Mouse (Mus musculus) kidney, postnatal 4 days (tissue): ENCODE results near the gene Thy1.
A peak's percentile ranks its signal among the peaks of the same experiment; 100 is the strongest.

Experiments used
- DNase-seq, 2 experiments: peaks; one replicate each; pipeline ENCODE4 v3.0.0; 2021; ENCODE audit warnings: mixed read lengths in 2 of 2

The Thy1 gene

DNA sequence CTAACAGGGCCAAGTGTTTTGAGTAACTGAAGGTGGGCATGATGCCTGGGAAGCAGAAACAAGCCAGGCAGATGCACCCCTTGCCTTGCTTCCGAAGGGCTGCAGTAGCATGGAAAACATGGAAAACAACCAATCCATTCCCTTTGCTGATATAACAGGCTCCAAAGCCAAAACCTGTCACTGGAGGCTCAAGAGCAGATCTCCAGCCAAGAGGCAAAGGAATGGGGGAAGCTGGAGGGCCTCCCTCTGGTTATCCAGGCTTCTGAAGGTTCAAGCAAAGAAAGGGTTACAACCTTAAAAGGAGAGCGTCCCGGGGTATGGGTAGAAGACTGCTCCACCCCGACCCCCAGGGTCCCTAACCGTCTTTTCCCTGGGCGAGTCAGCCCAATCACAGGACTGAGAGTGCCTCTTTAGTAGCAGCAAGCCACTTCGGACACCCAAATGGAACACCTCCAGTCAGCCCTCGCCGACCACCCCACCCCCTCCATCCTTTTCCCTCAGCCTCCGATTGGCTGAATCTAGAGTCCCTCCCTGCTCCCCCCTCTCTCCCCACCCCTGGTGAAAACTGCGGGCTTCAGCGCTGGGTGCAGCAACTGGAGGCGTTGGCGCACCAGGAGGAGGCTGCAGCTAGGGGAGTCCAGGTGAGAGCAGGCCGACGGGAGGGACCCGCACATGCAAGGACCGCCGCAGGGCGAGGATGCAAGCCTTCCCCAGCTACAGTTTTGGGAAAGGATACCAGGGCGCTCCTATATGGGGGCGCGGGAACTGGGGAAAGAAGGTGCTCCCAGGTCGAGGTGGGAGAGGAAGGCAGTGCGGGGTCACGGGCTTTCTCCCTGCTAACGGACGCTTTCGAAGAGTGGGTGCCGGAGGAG is at the start of gene Thy1:
Gene Thy1, plus strand, starts transcription at position 549 of the 872 bp plus-strand sequence.
- DNase-seq, result peak; percentile 53 to 69

GRCm38 (mm10) chr9:43997681-43998080 is 45.5 kb upstream of the Thy1 start:
- no peak for DNase-seq

GRCm38 (mm10) chr9:43998851-43999250 is 44.3 kb upstream of the Thy1 start:
- no peak for DNase-seq

GRCm38 (mm10) chr9:44004362-44004761 is 38.8 kb upstream of the Thy1 start:
- no peak for DNase-seq

DNA sequence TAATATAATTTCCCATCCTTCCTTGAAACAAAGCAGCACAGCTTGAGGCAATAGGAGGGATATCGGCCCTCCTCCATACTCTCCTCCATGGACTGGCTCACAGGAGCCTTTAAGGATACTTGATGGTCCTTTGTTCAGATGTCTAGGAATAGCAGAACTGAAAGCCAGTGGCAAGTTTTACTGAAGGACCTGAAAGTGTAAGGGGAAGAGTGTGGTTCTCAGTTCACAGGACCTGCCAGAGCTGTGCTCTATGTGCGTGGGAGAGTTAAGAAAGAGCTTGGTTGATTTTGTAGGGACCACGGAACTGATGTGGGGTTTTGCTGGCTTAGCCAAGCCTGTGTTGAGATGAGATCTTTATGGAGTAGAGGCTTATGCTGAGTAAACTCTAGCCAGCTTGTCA is 37.9 kb upstream of the Thy1 start:
- no peak for DNase-seq

- no peak for DNase-seq
Measured at GRCm38 (mm10) chr9:44007323-44007722, 35.9 kb upstream of the Thy1 start.

GRCm38 (mm10) chr9:44007991-44008390 is 35.2 kb upstream of the Thy1 start:
- DNase-seq, result no peak

DNA sequence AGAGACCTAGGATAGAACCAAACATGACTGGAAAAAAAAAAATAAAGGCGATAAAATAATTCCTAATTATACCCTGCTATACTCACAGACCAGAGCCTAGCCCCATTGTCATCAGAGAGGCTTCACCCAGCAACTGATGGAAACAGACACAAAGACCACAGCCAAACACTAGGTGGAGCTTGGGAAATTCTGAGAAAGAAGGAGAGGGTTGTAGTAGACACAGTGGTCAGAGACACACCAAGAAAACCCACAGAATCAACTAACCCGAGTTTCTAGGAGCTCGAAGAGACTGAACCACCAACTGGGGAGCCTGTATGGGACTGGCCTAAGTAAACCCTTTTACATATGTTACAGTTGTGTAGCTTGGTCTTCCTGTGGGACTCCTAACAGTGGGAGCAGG is 32.3 kb upstream of the Thy1 start:
- no peak for DNase-seq

- no peak for DNase-seq
Measured at GRCm38 (mm10) chr9:44011668-44012067, 31.5 kb upstream of the Thy1 start.

GRCm38 (mm10) chr9:44012164-44012563 is 31.0 kb upstream of the Thy1 start:
- no peak for DNase-seq

DNA sequence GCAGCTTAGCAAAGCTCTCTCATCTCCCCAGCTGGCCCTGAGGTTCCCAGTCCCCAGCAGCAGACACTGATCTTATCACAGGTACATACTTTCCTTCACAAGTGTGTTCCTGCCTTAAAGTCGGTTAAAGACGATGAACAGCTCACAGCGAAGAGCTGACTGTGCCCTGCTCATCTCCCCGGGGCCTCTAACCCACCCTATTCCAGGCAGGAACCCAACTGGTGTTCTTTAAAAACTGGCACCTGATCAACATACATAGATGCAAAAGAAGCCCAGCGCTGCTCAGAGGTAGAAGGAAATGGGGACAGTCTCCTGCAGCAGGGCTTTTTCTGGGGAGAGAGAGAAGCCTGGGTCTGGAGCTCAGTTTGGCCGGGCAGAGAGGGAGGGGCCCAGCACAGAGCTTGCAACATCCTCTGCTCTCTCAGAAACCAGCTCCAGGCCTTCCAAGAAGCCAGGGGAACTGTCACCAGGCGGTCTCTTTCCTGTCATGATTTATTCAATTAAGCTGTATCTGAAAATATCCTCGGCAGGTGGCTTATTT is 30.4 kb upstream of the Thy1 start:
- peak; percentile 58 to 73 for DNase-seq

DNA sequence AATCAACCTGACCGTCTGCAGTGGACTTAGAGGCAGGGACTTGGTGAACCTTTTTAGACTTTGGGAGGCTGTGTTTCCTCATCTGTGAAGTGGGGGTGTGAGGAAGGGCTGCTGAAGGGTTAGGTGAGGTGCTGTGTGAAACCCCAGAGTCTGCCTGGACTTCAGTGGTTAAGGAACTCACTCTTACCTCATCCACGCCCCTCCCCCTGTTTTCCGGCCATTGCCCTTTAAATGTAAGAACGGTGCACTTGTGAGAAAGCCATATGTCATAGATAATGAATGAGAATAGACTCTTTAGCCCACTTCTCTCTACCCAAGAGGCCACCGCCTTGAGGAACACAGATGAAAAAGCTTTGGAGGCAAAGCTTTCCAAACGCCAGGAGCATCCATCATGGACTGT is 29.4 kb upstream of the Thy1 start:
- no peak for DNase-seq

DNA sequence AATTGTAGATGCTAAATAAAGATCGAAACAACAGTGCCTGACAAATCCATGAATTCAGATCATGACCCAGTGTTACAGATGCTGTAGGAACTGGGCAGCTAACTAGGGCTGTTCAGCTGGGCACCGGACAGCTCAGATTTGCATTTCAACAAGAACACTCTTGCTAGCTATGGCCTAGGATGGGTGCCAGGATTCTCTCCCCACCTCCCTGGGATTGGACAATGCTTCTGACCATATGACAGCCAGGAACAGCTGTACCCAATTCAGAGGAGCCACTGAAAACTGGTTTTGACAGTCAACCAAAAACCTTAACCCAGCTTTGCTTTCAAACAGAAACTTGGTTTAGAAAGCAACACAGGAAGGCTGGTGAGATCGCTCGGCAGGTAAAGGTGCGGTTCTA is 26.9 kb upstream of the Thy1 start:
- no peak for DNase-seq

DNA sequence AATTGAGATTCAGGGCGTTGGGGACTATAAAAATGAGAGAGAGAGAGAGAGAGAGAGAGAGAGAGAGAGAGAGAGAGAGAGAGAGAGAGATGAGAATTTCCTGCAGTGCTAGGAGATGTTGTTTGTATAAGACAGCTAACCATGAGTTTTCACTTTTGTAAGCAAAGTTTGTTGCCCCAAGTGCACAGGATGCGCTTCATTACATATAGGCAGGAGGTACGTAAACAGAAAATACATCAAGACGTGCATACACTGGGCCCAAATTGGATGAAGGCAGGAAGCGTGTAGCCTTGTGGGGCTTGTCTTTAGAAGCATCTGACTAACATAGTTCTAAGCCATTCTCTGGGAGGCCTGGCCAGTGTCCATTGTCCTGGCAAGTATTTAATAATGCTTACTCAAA is 25.3 kb upstream of the Thy1 start:
- DNase-seq, result no peak

DNA sequence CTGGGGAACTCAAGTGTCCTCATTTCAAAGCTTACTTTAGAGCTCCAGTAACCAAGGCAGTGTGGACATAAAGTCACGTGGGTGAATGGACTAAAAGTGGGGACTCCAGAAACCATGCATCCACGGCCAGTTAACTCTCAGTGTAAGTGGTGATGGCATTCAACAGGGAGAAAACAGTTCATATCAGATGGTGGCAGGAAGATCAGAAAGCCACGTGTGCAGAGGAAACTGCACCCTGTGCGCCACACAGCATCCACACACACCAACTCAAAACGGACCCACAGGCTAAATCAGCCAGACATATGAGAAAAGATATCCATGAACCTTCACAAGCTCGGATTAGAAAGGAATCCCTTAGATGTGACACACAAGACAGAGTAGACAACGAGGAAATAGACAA is 23.2 kb upstream of the Thy1 start:
- DNase-seq, result no peak

GRCm38 (mm10) chr9:44022100-44022847 is 20.9 kb upstream of the Thy1 start:
- DNase-seq, result no peak

GRCm38 (mm10) chr9:44024096-44024495 is 19.1 kb upstream of the Thy1 start:
- DNase-seq, result no peak

DNA sequence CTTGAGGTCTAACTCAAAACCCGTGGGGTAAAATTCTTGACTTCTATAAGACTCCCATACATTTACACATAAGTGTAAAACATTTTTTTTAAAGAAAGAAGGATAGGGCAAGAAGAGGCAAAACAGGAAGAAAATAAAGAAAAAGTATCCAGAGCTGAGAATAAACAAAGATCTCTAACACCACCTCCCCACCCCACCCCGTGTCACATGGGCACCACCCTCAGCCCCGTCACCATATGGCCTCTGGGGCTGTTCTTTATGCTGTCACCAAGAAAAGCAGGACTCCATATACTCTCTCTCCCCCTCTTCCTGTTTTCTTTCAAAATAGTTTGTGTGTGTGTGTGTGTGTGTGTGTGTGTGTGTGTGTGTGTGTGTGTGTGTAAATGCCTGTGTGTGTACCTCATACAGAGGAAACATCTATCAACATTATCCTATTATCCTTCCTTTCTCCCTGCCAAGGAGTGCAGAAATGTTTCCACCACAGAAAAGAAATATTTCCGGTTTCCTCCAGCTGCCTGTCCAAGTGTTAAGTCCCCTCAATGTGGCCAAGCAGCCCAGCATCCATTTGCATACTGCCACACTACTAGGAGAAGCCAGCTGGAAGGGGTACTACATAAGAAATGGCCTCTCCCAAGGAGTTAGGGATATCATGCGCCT is 13.5 kb upstream of the Thy1 start:
- DNase-seq, result peak; percentile 20 to 34

DNA sequence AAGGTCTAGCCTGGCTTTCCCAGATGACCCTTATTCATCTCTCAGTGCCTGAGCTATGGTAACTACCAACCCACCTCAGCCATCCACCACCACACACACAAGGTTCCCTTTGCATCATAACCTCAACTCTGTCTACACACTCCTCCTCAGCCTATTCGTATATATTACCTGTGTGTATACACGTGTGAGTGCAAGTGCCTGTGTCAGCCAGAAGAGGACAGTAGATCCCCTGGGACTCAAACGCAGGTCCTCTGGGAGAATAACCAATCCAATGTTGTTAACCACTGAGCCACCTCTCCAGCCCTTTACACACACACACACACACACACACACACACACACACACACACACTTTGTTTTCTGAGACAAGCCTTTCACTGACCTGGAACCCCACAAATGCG is 12.5 kb upstream of the Thy1 start:
- DNase-seq, result no peak

- no peak for DNase-seq
Measured at GRCm38 (mm10) chr9:44031079-44031478, 12.1 kb upstream of the Thy1 start.

DNA sequence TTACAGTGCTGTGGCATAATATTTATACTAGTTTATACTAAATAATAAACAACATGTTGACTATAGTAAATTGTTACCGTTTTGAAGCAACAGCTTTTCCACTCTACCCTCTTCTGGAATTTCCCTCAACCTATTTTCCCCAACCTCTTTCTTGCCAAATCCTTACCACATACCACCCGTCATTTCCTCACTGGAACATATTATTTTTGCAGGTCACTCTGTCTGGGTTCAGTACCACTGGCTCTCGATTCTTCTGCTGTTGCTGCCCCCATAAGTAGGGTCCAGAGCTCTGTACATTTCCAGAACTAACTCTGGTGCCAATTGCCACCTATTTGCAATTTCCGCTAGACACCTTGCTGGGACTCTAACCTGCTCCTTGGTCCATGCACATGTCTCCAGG is 11.2 kb upstream of the Thy1 start:
- DNase-seq, result no peak

DNA sequence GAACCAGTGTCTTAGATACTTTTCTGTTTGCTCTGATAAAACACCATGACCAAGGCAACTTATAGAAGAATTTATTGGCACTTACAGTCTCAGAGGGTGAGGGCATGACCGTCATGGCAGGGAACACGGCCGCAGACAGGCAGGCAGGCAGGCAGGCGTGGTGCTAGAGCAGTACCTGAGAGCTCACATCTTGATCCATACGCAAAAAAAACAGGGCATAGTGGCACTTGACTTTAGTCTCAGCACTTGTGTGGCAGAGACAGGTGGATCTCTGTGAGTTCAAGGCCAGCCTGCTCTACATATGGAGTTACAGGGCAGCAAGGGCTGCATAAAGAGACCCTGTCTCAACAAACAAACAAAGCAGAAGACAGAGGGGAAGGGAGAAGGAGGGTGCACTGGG is 9.9 kb upstream of the Thy1 start:
- no peak for DNase-seq

DNA sequence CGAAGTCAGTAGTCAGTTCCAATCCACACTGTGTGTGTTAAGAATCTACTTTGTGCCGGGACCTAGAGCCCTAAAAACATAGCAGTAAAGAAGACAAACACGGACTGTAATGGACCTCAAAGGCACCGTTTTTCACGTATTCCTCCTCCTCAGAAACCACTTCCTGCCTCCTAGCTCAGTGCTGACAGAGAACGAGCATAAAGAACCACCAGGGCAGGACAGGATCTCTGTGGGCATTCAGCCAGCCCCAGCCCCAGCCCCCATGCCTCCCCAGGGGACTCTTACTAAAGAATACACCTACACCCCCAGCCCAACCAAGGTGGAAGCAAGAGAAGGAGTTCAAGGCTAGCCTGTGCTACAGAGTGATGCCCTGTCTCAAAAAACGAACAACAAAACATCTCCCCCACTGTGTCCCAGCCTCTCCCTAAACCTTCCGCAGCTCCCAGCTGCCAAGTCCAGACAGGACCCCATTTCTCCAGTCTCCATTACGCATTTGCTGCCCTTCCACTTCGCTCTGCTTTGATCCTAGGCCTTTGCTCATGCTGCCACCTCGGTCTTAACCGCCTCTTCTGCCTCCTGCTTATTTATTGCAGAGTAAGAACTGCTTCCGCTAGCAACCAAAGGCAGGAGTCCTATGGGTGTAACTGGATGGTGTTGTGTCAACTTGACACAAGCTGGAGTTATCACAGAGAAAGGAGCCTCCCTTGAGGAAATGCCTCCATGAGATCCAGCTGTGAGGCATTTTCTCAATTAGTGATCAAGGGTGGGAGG is 9.0 kb upstream of the Thy1 start:
- DNase-seq, result no peak
